Mouse (Mus musculus): ENCODE results near the gene Hoxd3.

GRCm38 (mm10) chr2:74673835-74674425 is 37.8 kb upstream of the Hoxd3 start:
- TF ChIP-seq NELFE (IDR thresholded peaks at IDR 0.05; ENCODE audit: low read depth, low read length), result no peak
- TF ChIP-seq POLR2A (IDR thresholded peaks at IDR 0.05; ENCODE audit: control insufficient read depth in 1 of 2, insufficient read depth in 1 of 2, low read depth in 1 of 2, low read length in 2 of 2, poor library complexity in 1 of 2), result no peak
- no peak for TF ChIP-seq EP300 (IDR thresholded peaks at IDR 0.05; ENCODE audit: low read depth in 1 of 2, low read length in 2 of 2)
- no peak for TF ChIP-seq TBP (IDR thresholded peaks at IDR 0.05; ENCODE audit: low read depth, low read length)
- TF ChIP-seq MAX (IDR thresholded peaks at IDR 0.05; ENCODE audit: low read length), result no peak
- TF ChIP-seq CTCF (IDR thresholded peaks at IDR 0.05 in 2 of 3, conservative IDR thresholded peaks at IDR 0.05 in 1 of 3; ENCODE audit: control insufficient read depth in 1 of 3, insufficient read depth in 1 of 3, low read depth in 2 of 3, low read length in 3 of 3, poor library complexity in 1 of 3, severe bottlenecking in 1 of 3), result no peak
- no peak for TF ChIP-seq CHD1 (IDR thresholded peaks at IDR 0.05; ENCODE audit: low read depth, low read length)
- no peak for TF ChIP-seq POLR2AphosphoS5 (IDR thresholded peaks at IDR 0.05; ENCODE audit: borderline replicate concordance, low read depth, low read length)
- no peak for TF ChIP-seq MXI1 (IDR thresholded peaks at IDR 0.05; ENCODE audit: low read depth, low read length)
- TF ChIP-seq TAL1 (IDR thresholded peaks at IDR 0.05; ENCODE audit: low read length), result no peak
- no peak for TF ChIP-seq USF2 (IDR thresholded peaks at IDR 0.05; ENCODE audit: borderline replicate concordance in 1 of 2, insufficient read depth in 1 of 2, low read depth in 1 of 2, low read length in 2 of 2)
- TF ChIP-seq TCF12 (IDR thresholded peaks at IDR 0.05; ENCODE audit: low read depth, low read length), result no peak
- TF ChIP-seq ZNF384 (IDR thresholded peaks at IDR 0.05; ENCODE audit: low read depth, low read length), result no peak
- TF ChIP-seq UBTF (IDR thresholded peaks at IDR 0.05; ENCODE audit: borderline replicate concordance, insufficient read depth, low read depth, low read length), result no peak
